Mouse (Mus musculus): ENCODE measurements around the gene Olfr703.

DNA sequence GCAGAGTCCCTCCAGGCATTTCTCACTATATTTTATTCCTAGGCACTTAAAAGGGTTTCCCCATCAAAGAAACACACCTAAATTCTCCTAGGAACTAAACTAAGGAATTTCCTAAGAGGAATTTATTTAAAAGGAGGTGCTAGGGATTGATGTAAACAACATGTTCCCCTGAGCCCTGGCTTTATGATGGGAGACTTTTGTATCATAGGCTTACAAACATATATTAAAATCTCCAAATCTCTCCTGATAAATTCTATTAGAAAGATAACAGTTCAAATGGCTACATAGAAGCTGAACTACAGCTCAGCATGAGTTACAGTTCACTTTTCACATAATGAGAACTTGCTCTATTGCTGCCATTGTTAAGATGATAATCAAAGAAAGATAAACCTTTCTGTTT lies 9.4 kb upstream of the Olfr703 start, which contains the start of gene Olfr702:
- TF ChIP-seq CTCF (IDR thresholded peaks at IDR 0.05; ENCODE audit: low read depth, low read length) (no peak), POLR2A (IDR thresholded peaks at IDR 0.05; ENCODE audit: extremely low read depth, insufficient read depth, low read length) (no peak)

Measured in liver, adult 2 months (tissue).